Mouse (Mus musculus) olfactory bulb, adult 2 months (tissue): ENCODE data around the gene Cdc14b.

Source experiments
- CTCF ChIP-seq: fragments of 200-500 bp; IDR thresholded peaks from 2 replicates; pipeline ENCODE4 v1.5.1; 2012; ENCODE audit warnings: low read depth, mild to moderate bottlenecking, low read length, moderate library complexity; ENCODE audit not compliant: insufficient read depth
- POLR2A ChIP-seq: fragments of 200-500 bp; IDR thresholded peaks from 2 replicates; pipeline ENCODE4 v1.6.1; 2012; ENCODE audit warnings: mild to moderate bottlenecking, low read depth, low read length, moderate library complexity; ENCODE audit not compliant: insufficient read depth

DNA sequence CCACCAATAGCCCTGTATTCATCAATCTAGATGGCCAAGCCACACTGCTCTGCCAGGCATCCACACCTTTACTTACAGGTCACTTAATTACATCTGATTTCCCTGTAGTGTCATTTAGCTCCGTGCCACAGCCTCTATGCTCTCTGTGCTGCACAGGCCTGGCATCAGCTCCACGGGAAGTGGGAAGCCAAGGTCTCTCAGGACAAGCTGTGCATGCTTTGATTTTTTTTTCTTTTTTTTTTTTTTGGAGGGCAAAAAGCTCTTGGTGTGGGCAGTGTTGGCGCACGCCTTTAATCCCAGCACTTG, 16.6 kb downstream of the Cdc14b start:
- no peak for TF ChIP-seq CTCF
- no peak for TF ChIP-seq POLR2A
